Mouse (Mus musculus) thymus, postnatal 0 days (tissue): ENCODE measurements at regions not wholly inside any gene's neighbourhood (a gene's known extent, or its start where the extent isn't known, plus 50 kb on each side); places are given as distances from the start of the nearest gene placed in this dataset. TPM values are rescaled to one million over a fixed set of nuclear protein-coding genes. Genes with fewer than 3 reads are reported as not detected.
A peak's percentile ranks its signal among the peaks of the same experiment; 100 is the strongest.

Source experiments
- DNase-seq: peaks from one replicate; pipeline ENCODE4 v3.0.0-alpha.2; 2015; ENCODE audit warnings: low spot score
- microRNA-seq: library from miRNA; unstranded; fragments of <30 nt; microRNA quantifications from one replicate; pipeline ENCODE4, GENCODE M21; 2016; ENCODE audit warnings: borderline number of aligned reads

GRCm38 (mm10) chr9:112436094-112436493, 200.4 kb upstream of the Arpp21 start:
- DNase-seq = no peak

GRCm38 (mm10) chr9:112431920-112432437, 196.2 kb upstream of the Arpp21 start:
- no peak for DNase-seq

GRCm38 (mm10) chr9:112429196-112429595, 193.5 kb upstream of the Arpp21 start:
- DNase-seq = no peak

- no peak for DNase-seq
Observed at GRCm38 (mm10) chr9:112405772-112406315, 170.1 kb upstream of the Arpp21 start.

GRCm38 (mm10) chr9:112370746-112371145, 135.0 kb upstream of the Arpp21 start:
- no peak for DNase-seq

GRCm38 (mm10) chr9:112367291-112367690, 131.6 kb upstream of the Arpp21 start:
- no peak for DNase-seq

- DNase-seq = no peak
Observed at GRCm38 (mm10) chr9:112361355-112361754, 125.6 kb upstream of the Arpp21 start.

- no peak for DNase-seq
Observed at GRCm38 (mm10) chr9:112358711-112359298, 123.1 kb upstream of the Arpp21 start.

GRCm38 (mm10) chr9:112353196-112353595, 117.5 kb upstream of the Arpp21 start:
- no peak for DNase-seq

GRCm38 (mm10) chr9:112348942-112349341, 113.2 kb upstream of the Arpp21 start:
- DNase-seq = no peak

- DNase-seq = peak; percentile 33
Observed at GRCm38 (mm10) chr9:112344792-112345191, 109.1 kb upstream of the Arpp21 start.

GRCm38 (mm10) chr9:112340363-112340762, 104.6 kb upstream of the Arpp21 start:
- no peak for DNase-seq

- DNase-seq = no peak
Observed at GRCm38 (mm10) chr9:112320016-112320415, 84.3 kb upstream of the Arpp21 start.

GRCm38 (mm10) chr9:112308950-112309349, 73.2 kb upstream of the Arpp21 start:
- no peak for DNase-seq

- no peak for DNase-seq
Observed at GRCm38 (mm10) chr9:112307837-112308236, 72.1 kb upstream of the Arpp21 start.

GRCm38 (mm10) chr9:112291875-112292274, 56.1 kb upstream of the Arpp21 start:
- DNase-seq = no peak

Small RNA genes in the stretch of these regions (microRNA-seq; reads per million reads assigned to microRNA genes)
- gene Gm27847 = not detected
